Mouse (Mus musculus) embryo, embryonic 10.5 days (tissue): ENCODE measurements around the gene Gm44.
"Not testable (repeated sequence)": the region's sequence is repeated elsewhere in the genome, so short reads cannot be mapped to it uniquely, and the experiment has no call there.

Experiments used
- DNase-seq: peaks from one replicate; pipeline ENCODE4 v3.0.0-alpha.2; 2015; ENCODE audit warnings: low spot score

The Gm44 gene

GRCm38 (mm10) chrX:90891842-90892241, at the start of gene Gm44:
Gene Gm44 (plus strand): TSS chrX:90892142.
- DNase-seq: no peak

GRCm38 (mm10) chrX:90927989-90928388, 36.0 kb downstream of the Gm44 start:
- DNase-seq: peak; percentile 8

GRCm38 (mm10) chrX:90938211-90938610, 46.3 kb downstream of the Gm44 start:
- DNase-seq: not testable (repeated sequence)
